Mouse (Mus musculus): Measurements from ENCODE around the gene Lix1l. TPM values are rescaled to one million over a fixed set of nuclear protein-coding genes. Genes with fewer than 3 reads are reported as not detected.

Gene Lix1l
- polyA plus RNA-seq, 1 experiment from 2014 or later = 6.4 TPM

DNA sequence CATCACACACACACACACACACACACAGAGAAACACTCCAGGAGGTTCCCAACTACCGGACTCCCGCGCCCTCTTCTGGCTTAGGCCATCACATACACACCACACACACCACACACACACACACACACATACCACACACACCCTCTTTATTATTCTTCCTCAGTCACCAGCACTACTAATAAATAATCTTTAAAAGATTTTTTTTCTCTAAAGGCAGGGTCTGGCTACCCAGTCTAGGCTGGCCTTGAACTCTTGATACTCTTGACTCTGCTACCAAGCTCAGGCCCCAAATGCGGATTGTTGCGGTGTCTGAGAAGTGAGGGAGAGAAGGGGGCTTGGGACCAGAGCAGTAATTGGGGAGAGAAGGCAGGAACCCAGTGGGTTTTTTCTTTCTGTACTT lies 6.1 kb upstream of the Lix1l start:
- H3K27me3 ChIP-seq (ENCODE audit: control insufficient read depth, insufficient read depth, low read length) = peaks cover 24% of the 10 kb centered on the region
- H3K9ac ChIP-seq (ENCODE audit: low read length) = no peak overlapping the region
- peaks cover 36% of the 10 kb centered on the region for H3K4me1 ChIP-seq (ENCODE audit: control insufficient read depth, insufficient read depth, low read length)
- WGBS = 83% methylated on average over 5 of the region's 5 CpGs
- no peaks in the 10 kb centered on the region for H3K9me3 ChIP-seq (ENCODE audit: control insufficient read depth, low read length)
- ATAC-seq (ENCODE audit: low FRiP score) (no peak), DNase-seq (ENCODE audit: low spot score, missing footprints) (no peak)
- no peak overlapping the region for H3K4me3 ChIP-seq (ENCODE audit: low read depth, low read length)
- H3K27ac ChIP-seq (ENCODE audit: low read depth, low read length) = no peak overlapping the region
- no peaks in the 10 kb centered on the region for H3K36me3 ChIP-seq (ENCODE audit: control insufficient read depth, insufficient read depth, low read length)
- H3K4me2 ChIP-seq = no peak overlapping the region

DNA sequence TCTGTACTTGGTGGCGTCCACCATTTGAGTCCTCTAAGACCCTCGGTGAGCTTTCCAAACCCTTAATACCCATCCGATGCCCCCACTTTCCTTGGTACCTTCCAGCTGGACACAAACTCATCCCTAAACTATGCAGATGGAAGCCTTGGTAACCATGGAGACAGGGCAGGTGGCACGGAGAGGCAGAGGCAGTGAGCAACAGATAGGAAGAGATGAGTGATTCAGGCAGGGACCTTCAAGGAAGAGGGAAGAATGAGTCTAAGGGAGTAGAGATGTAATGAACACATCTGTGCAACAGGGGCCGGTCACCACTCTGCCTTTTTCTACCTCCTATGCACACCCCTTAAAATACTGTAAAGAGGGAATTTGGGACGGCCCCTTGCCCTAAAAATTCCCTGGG lies 5.3 kb upstream of the Lix1l start:
- H3K27me3 ChIP-seq (ENCODE audit: control insufficient read depth, insufficient read depth, low read length) = peaks cover 24% of the 10 kb centered on the region
- peaks cover 43% of the 10 kb centered on the region for H3K4me1 ChIP-seq (ENCODE audit: control insufficient read depth, insufficient read depth, low read length)
- H3K36me3 ChIP-seq (ENCODE audit: control insufficient read depth, insufficient read depth, low read length) = no peaks in the 10 kb centered on the region
- H3K4me3 ChIP-seq (ENCODE audit: low read depth, low read length) = no peak overlapping the region
- no peaks in the 10 kb centered on the region for H3K9me3 ChIP-seq (ENCODE audit: control insufficient read depth, low read length)
- no peak overlapping the region for H3K27ac ChIP-seq (ENCODE audit: low read depth, low read length)
- peak; percentile 87 for DNase-seq (ENCODE audit: low spot score, missing footprints)
- ATAC-seq (ENCODE audit: low FRiP score) = no peak
- H3K9ac ChIP-seq (ENCODE audit: low read length) = no peak overlapping the region; the same call in 1 of the 2 replicates
- WGBS = 26% methylated on average over 6 of the region's 6 CpGs
- peak overlapping the region; percentile 96; the same call in 1 of the 2 replicates for H3K4me2 ChIP-seq

DNA sequence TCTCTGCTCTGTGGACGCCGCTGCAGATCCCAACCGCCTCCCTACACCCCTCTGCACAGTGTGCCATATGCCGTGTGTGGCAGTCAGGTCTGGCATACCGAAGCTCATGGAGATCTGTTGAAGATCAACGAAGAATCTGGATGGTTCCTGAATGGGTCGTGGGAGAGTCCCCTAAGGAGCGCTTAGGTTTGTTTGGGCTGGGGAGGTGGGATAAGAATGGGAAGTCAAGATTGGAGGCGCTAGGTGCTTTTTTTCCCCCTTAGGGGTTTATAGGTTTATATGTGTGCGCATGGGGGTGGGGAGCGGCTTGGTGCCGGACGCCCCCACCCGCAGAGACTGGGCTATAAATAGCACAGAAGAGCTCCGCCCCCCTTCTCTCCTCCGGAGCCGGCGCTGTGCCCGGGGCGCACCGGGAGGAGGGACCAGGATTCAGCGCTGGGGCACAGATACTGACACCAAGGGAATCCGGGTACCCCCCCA lies 4.7 kb upstream of the Lix1l start, which contains the start of gene Ankrd34a:
TSS of gene Ankrd34a (plus strand) at position 409 of the 480 bp plus-strand sequence.
- ATAC-seq (ENCODE audit: low FRiP score) = no peak
- Histone ChIP-seq H3K4me2 (peak within 1 kb of the TSS; percentile 96), H3K9ac (ENCODE audit: low read length) (peak within 1 kb of the TSS; percentile 74), H3K36me3 (ENCODE audit: control insufficient read depth, insufficient read depth, low read length) (no peaks in the 10 kb centered on the region), H3K27me3 (ENCODE audit: control insufficient read depth, insufficient read depth, low read length) (peaks cover 24% of the 10 kb centered on the region), H3K4me1 (ENCODE audit: control insufficient read depth, insufficient read depth, low read length) (peaks cover 43% of the 10 kb centered on the region), H3K9me3 (ENCODE audit: control insufficient read depth, low read length) (no peaks in the 10 kb centered on the region), H3K27ac (ENCODE audit: low read depth, low read length) (no peak within 1 kb of the TSS), H3K4me3 (ENCODE audit: low read depth, low read length) (peak within 1 kb of the TSS; percentile 44)
- peak; percentile 93 for DNase-seq (ENCODE audit: low spot score, missing footprints)
- WGBS = 2% methylated on average over 19 of the region's 23 CpGs

DNA sequence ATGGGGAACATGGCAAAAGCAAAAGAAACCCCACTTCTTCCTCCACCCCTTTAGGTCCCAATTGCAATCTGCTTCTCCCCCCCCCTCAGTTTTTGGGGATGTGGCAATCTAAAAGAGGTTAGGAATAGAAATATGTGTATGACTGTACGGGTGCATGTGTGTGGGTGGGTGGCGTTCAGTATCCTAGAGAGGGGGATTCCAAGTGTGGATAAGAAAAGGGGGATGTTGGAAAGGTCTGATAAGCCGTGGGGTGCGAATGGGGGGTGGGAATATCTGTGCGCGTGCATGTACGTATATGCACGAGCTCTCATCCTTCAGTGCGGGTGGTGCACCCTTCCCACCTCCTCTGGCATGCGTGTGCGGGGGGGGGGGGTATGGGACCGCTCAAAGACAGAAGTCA lies 4.1 kb upstream of the Lix1l start:
- Histone ChIP-seq H3K36me3 (ENCODE audit: control insufficient read depth, insufficient read depth, low read length) (no peaks in the 10 kb centered on the region), H3K27me3 (ENCODE audit: control insufficient read depth, insufficient read depth, low read length) (peaks cover 24% of the 10 kb centered on the region), H3K27ac (ENCODE audit: low read depth, low read length) (no peak overlapping the region), H3K4me2 (peak overlapping the region; percentile 96), H3K4me1 (ENCODE audit: control insufficient read depth, insufficient read depth, low read length) (peaks cover 43% of the 10 kb centered on the region), H3K4me3 (ENCODE audit: low read depth, low read length) (peak overlapping the region; percentile 44), H3K9me3 (ENCODE audit: control insufficient read depth, low read length) (no peaks in the 10 kb centered on the region), H3K9ac (ENCODE audit: low read length) (peak overlapping the region; percentile 74)
- WGBS = 4% methylated on average over 10 of the region's 12 CpGs
- ATAC-seq (ENCODE audit: low FRiP score) (no peak), DNase-seq (ENCODE audit: low spot score, missing footprints) (peak; percentile 90)

DNA sequence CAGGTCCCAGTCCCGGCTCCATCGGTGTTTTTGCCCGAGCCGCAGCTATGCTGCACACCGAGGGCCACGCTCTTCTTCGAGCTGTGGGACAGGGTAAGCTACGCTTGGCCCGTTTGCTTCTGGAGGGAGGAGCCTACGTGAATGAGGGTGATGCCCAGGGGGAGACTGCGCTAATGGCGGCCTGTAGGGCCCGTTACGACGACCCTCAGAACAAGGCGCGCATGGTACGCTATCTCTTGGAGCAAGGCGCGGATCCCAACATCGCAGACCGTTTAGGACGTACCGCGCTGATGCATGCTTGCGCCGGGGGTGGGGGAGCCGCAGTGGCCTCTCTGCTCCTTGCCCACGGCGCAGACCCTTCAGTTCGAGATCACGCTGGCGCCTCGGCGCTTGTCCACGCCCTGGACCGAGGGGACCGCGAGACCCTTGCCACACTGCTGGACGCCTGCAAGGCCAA lies 3.5 kb upstream of the Lix1l start:
- Histone ChIP-seq H3K27me3 (ENCODE audit: control insufficient read depth, insufficient read depth, low read length) (peaks cover 24% of the 10 kb centered on the region), H3K4me3 (ENCODE audit: low read depth, low read length) (peak overlapping the region; percentile 44), H3K27ac (ENCODE audit: low read depth, low read length) (peak overlapping the region; percentile 54), H3K9ac (ENCODE audit: low read length) (peak overlapping the region; percentile 74), H3K4me2 (peak overlapping the region; percentile 96), H3K9me3 (ENCODE audit: control insufficient read depth, low read length) (no peaks in the 10 kb centered on the region), H3K36me3 (ENCODE audit: control insufficient read depth, insufficient read depth, low read length) (no peaks in the 10 kb centered on the region), H3K4me1 (ENCODE audit: control insufficient read depth, insufficient read depth, low read length) (peaks cover 46% of the 10 kb centered on the region)
- ATAC-seq (ENCODE audit: low FRiP score) (0 out of 2 replicates have a peak, but pooled peaks have one; percentile 6), DNase-seq (ENCODE audit: low spot score, missing footprints) (peak; percentile 96)
- under 1% methylated on average over 40 of the region's 40 CpGs for WGBS

DNA sequence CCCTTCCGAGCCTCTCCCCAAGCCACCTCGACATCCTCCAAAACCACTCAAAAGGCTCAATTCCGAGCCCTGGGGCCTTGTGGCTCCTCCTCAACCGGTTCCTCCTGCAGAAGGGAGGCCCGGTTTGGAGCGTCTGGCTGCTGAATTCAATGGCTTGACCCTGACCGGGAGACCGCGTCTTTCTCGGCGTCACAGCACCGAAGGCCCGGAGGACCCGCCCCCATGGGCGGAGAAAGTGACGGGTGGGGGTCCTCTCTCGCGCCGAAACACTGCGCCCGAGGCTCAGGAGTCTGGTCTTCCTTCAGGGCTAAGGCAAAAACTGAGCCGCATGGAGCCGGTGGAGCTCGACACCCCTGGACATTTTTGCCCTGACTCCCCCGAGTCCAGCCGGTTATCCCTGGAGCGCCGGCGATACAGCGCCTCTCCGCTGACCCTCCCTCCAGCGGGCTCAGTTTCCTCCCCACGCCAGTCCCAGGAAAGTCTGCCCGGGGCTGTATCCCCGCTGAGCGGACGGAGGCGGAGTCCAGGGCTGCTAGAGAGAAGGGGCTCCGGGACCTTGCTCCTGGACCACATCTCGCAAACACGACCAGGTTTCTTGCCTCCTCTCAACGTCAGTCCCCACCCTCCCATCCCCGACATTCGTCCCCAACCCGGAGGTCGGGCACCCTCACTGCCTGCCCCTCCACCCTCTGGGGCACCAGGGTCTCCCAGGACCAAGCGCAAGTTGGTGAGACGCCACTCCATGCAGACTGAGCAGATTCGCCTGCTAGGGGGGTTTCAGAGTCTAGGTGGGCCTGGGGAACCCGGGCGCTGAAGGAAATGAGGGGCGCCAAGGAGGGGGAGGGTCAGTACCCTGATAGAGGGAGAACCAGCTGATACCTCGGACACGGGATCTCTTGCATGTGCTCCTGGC lies 2.5 kb upstream of the Lix1l start:
- Histone ChIP-seq H3K27ac (ENCODE audit: low read depth, low read length) (peak overlapping the region; percentile 54), H3K9me3 (ENCODE audit: control insufficient read depth, low read length) (no peaks in the 10 kb centered on the region), H3K4me2 (peak overlapping the region; percentile 96), H3K4me1 (ENCODE audit: control insufficient read depth, insufficient read depth, low read length) (peaks cover 49% of the 10 kb centered on the region), H3K4me3 (ENCODE audit: low read depth, low read length) (peak overlapping the region; percentile 44), H3K36me3 (ENCODE audit: control insufficient read depth, insufficient read depth, low read length) (no peaks in the 10 kb centered on the region), H3K9ac (ENCODE audit: low read length) (peak overlapping the region; percentile 74), H3K27me3 (ENCODE audit: control insufficient read depth, insufficient read depth, low read length) (peaks cover 24% of the 10 kb centered on the region)
- DNase-seq (ENCODE audit: low spot score, missing footprints) (peak; percentile 98), ATAC-seq (ENCODE audit: low FRiP score) (peak; percentile 6; the same call in 1 of the 2 replicates)
- under 1% methylated on average over 54 of the region's 54 CpGs for WGBS

DNA sequence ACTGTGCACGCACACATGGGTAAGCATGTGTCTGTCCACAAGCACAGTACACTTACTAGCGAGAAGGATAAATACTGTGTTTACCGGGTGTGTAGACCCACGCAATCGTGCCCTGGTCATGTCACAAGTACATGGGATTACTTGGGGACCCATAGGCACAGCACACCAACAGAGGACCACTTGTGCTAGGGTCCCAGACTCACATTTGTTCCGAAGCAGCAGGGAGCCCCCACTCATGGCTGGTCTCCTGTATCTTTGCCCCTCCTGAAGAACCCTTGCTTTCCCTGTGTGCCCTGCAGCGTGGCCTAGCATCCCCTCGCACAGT lies 1.9 kb upstream of the Lix1l start:
- DNase-seq (ENCODE audit: low spot score, missing footprints) = peak; percentile 90
- no peak overlapping the region; the same call in 1 of the 2 replicates for H3K4me2 ChIP-seq
- peak overlapping the region; percentile 74; the same call in 1 of the 2 replicates for H3K9ac ChIP-seq (ENCODE audit: low read length)
- WGBS = 42% methylated on average over 8 of the region's 8 CpGs
- H3K9me3 ChIP-seq (ENCODE audit: control insufficient read depth, low read length) = no peaks in the 10 kb centered on the region
- H3K27me3 ChIP-seq (ENCODE audit: control insufficient read depth, insufficient read depth, low read length) = peaks cover 24% of the 10 kb centered on the region
- H3K27ac ChIP-seq (ENCODE audit: low read depth, low read length) = no peak overlapping the region
- H3K36me3 ChIP-seq (ENCODE audit: control insufficient read depth, insufficient read depth, low read length) = no peaks in the 10 kb centered on the region
- H3K4me3 ChIP-seq (ENCODE audit: low read depth, low read length) = no peak overlapping the region
- no peak for ATAC-seq (ENCODE audit: low FRiP score)
- peaks cover 52% of the 10 kb centered on the region for H3K4me1 ChIP-seq (ENCODE audit: control insufficient read depth, insufficient read depth, low read length)

DNA sequence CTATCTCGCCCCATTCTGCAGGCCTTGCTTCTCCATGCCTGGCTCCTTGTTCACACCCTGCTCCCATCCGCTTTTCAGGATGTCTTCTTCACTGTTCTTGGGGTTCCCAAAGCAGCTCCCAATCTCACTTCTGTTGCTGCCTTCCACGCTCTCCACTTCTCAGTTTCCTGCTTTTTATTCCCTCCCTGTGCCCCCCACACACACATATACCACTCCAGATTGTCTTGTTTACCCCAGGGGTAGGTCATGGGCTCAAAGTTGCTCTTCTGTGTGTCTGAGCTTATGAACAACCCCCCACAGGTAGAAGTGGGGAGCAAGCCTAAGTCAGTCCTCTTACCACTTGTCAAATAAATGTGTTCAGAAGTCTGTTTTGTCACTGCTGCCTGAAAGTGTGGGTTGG lies 1.5 kb upstream of the Lix1l start:
- Histone ChIP-seq H3K36me3 (ENCODE audit: control insufficient read depth, insufficient read depth, low read length) (no peaks in the 10 kb centered on the region), H3K4me2 (no peak overlapping the region), H3K4me1 (ENCODE audit: control insufficient read depth, insufficient read depth, low read length) (peaks cover 54% of the 10 kb centered on the region), H3K9me3 (ENCODE audit: control insufficient read depth, low read length) (no peaks in the 10 kb centered on the region), H3K27ac (ENCODE audit: low read depth, low read length) (no peak overlapping the region), H3K9ac (ENCODE audit: low read length) (no peak overlapping the region), H3K4me3 (ENCODE audit: low read depth, low read length) (no peak overlapping the region), H3K27me3 (ENCODE audit: control insufficient read depth, insufficient read depth, low read length) (peaks cover 24% of the 10 kb centered on the region)
- ATAC-seq (ENCODE audit: low FRiP score) (no peak), DNase-seq (ENCODE audit: low spot score, missing footprints) (no peak)
- 61% methylated on average over 3 of the region's 3 CpGs for WGBS

DNA sequence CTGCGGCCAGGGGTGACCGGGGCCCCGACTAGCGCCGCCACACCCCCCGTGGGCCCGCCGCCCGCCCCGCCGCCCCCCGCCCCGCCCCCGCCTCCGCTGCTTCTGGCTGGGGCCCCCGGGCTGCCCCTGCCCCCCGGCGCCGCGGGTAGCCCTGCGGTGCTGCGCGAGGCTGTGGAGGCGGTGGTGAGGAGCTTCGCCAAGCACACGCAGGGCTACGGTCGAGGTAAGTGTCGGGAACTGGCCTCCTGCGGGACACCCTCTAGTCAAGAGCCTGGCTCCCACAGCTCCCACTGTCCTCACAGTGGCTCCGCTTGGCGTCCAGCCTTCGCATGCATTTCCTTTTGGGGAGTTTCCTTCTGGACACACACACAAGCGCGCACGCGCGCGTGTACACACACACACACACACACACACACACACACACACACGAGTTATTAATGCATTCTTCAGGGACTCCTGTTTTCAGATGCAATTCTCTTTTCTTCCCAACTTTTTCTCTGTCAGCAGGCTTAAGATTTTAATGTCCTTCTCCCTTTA lies 370 bp downstream of the Lix1l start:
- peak overlapping the region; percentile 90 for H3K4me3 ChIP-seq (ENCODE audit: low read depth, low read length)
- ATAC-seq (ENCODE audit: low FRiP score) (peak; percentile 72), DNase-seq (ENCODE audit: low spot score, missing footprints) (peak; percentile 94)
- WGBS = 0% methylated on average over 34 of the region's 40 CpGs
- peak overlapping the region; percentile 88 for H3K9ac ChIP-seq (ENCODE audit: low read length)
- no peaks in the 10 kb centered on the region for H3K36me3 ChIP-seq (ENCODE audit: control insufficient read depth, insufficient read depth, low read length)
- H3K4me1 ChIP-seq (ENCODE audit: control insufficient read depth, insufficient read depth, low read length) = peaks cover 46% of the 10 kb centered on the region
- H3K27me3 ChIP-seq (ENCODE audit: control insufficient read depth, insufficient read depth, low read length) = peaks cover 10% of the 10 kb centered on the region; the same call in 1 of the 2 replicates
- H3K9me3 ChIP-seq (ENCODE audit: control insufficient read depth, low read length) = no peaks in the 10 kb centered on the region
- H3K4me2 ChIP-seq = peak overlapping the region; percentile 71
- peak overlapping the region; percentile 88 for H3K27ac ChIP-seq (ENCODE audit: low read depth, low read length)

All from midbrain, embryonic 11.5 days (tissue).